Mouse (Mus musculus) cerebellum, adult 2 months (tissue): ENCODE measurements around the gene Smim24. TPM values are rescaled to one million over a fixed set of nuclear protein-coding genes. Genes with fewer than 3 reads are reported as not detected.

Experiments used
- DNase-seq, 2 experiments: peaks; one replicate each; pipeline ENCODE4 v3.0.0; 2021
- H3K27ac ChIP-seq: fragments of 200-500 bp; 2 replicates; pipeline ENCODE4 v1.5.1; 2012; ENCODE audit warnings: low read length, control low read depth, inconsistent platforms; ENCODE audit not compliant: insufficient read depth
- H3K27me3 ChIP-seq: fragments of 200-500 bp; 2 replicates; pipeline ENCODE4 v1.6.1; 2012; ENCODE audit warnings: inconsistent platforms, mild to moderate bottlenecking, low read length, moderate library complexity; ENCODE audit not compliant: control insufficient read depth, insufficient read depth
- H3K4me1 ChIP-seq: fragments of 200-500 bp; 2 replicates; pipeline ENCODE4 v1.6.1; 2011; ENCODE audit warnings: low read length; ENCODE audit not compliant: control insufficient read depth, insufficient read depth
- H3K4me3 ChIP-seq: fragments of 200-500 bp; replicated peaks from 2 replicates; pipeline ENCODE3; 2011; ENCODE audit warnings: mild to moderate bottlenecking, low read depth, low read length, control low read depth; ENCODE audit not compliant: insufficient read depth
- CTCF ChIP-seq: fragments of 200-500 bp; IDR thresholded peaks from 2 replicates; pipeline ENCODE4 v1.5.1; 2011; ENCODE audit warnings: low read depth, mild to moderate bottlenecking, control low read depth, low read length, moderate library complexity, borderline replicate concordance; ENCODE audit not compliant: insufficient read depth
- POLR2A ChIP-seq: fragments of 200-500 bp; IDR thresholded peaks from 2 replicates; pipeline ENCODE4 v1.6.1; 2011; ENCODE audit warnings: low read length, control low read depth, borderline replicate concordance; ENCODE audit not compliant: insufficient read depth
- WGBS: fragments of 180-500 bp; shearing (Covaris S2); methylation state at CpG from one replicate; pipeline ENCODE4 v1.1.7; 2018; 5-methylcytosine and 5-hydroxymethylcytosine counted together
- polyA plus RNA-seq: library from polyadenylated mRNA; depleted of rRNA; stranded (reverse); fragments of >200 nt; gene quantifications from 2 replicates; pipeline ENCODE4 v1.2.3, GENCODE M21; 2012

Gene Smim24
- polyA plus RNA-seq, 1 experiment, result 1.2 TPM

- Histone ChIP-seq H3K27ac (no peak overlapping the region), H3K27me3 (no peaks in the 10 kb centered on the region), H3K4me1 (peaks cover 17% of the 10 kb centered on the region), H3K4me3 (no peak overlapping the region)
- 38% methylated on average over 3 of the region's 3 CpGs for WGBS
- no peak for DNase-seq
- TF ChIP-seq POLR2A (no peak), CTCF (no peak)
Measured at GRCm38 (mm10) chr10:81389373-81389772, 3.5 kb upstream of the Smim24 start.

GRCm38 (mm10) chr10:81389801-81390677 is 2.8 kb upstream of the Smim24 start:
- Histone ChIP-seq H3K4me1 (peaks cover 19% of the 10 kb centered on the region), H3K27me3 (no peaks in the 10 kb centered on the region), H3K27ac (no peak overlapping the region), H3K4me3 (no peak overlapping the region)
- TF ChIP-seq POLR2A (no peak), CTCF (peak; percentile 96)
- 44% methylated on average over 23 of the region's 23 CpGs for whole genome bisulfite sequencing
- DNase-seq, result peak; percentile 71 to 84

GRCm38 (mm10) chr10:81390678-81390965 is 2.2 kb upstream of the Smim24 start:
- Histone ChIP-seq H3K4me3 (no peak overlapping the region), H3K27ac (no peak overlapping the region), H3K4me1 (peaks cover 17% of the 10 kb centered on the region), H3K27me3 (no peaks in the 10 kb centered on the region)
- WGBS, result 78% methylated on average over 13 of the region's 13 CpGs
- peak in 1 of 2 experiments; percentile 40 for DNase-seq
- TF ChIP-seq POLR2A (no peak), CTCF (no peak)

- no peak for DNase-seq
- WGBS, result 77% methylated on average over 6 of the region's 6 CpGs
Measured at GRCm38 (mm10) chr10:81392270-81392669, 581 bp upstream of the Smim24 start.

GRCm38 (mm10) chr10:81393456-81394063 is 709 bp downstream of the Smim24 start:
- WGBS, result 16% methylated on average over 19 of the region's 19 CpGs
- Histone ChIP-seq H3K4me3 (no peak overlapping the region), H3K4me1 (peaks cover 34% of the 10 kb centered on the region), H3K27me3 (no peaks in the 10 kb centered on the region), H3K27ac (no peak overlapping the region)
- TF ChIP-seq CTCF (no peak), POLR2A (no peak)
- DNase-seq, result no peak

More at GRCm38 (mm10) chr10:81392270-81392669, 581 bp upstream of the Smim24 start:
- no peak for TF ChIP-seq POLR2A
- no peak for TF ChIP-seq CTCF
- Histone ChIP-seq H3K4me3 (no peak overlapping the region), H3K27me3 (no peaks in the 10 kb centered on the region), H3K4me1 (peaks cover 27% of the 10 kb centered on the region), H3K27ac (no peak overlapping the region)

GRCm38 (mm10) chr10:81395127-81395526 is 2.3 kb downstream of the Smim24 start:
- H3K27ac ChIP-seq, result no peak overlapping the region
- no peak overlapping the region for H3K4me3 ChIP-seq
- no peak for TF ChIP-seq POLR2A
- peak; percentile 93 for TF ChIP-seq CTCF
- H3K4me1 ChIP-seq, result peaks cover 46% of the 10 kb centered on the region
- 9% methylated on average over 5 of the region's 5 CpGs for WGBS
- peak; percentile 61 to 79 for DNase-seq
- H3K27me3 ChIP-seq, result no peaks in the 10 kb centered on the region

GRCm38 (mm10) chr10:81395865-81396264 is 3.0 kb downstream of the Smim24 start:
- peaks cover 51% of the 10 kb centered on the region for H3K4me1 ChIP-seq
- DNase-seq, result peak in 1 of 2 experiments; percentile 50
- TF ChIP-seq CTCF (no peak), POLR2A (no peak)
- WGBS, result 34% methylated on average over 4 of the region's 4 CpGs
- H3K27me3 ChIP-seq, result no peaks in the 10 kb centered on the region
- no peak overlapping the region for H3K4me3 ChIP-seq
- H3K27ac ChIP-seq, result no peak overlapping the region

GRCm38 (mm10) chr10:81396749-81397148 is 3.9 kb downstream of the Smim24 start:
- TF ChIP-seq POLR2A (no peak), CTCF (no peak)
- Histone ChIP-seq H3K4me1 (peaks cover 60% of the 10 kb centered on the region), H3K4me3 (no peak overlapping the region), H3K27ac (no peak overlapping the region), H3K27me3 (no peaks in the 10 kb centered on the region)
- peak in 1 of 2 experiments; percentile 45 for DNase-seq
- 60% methylated on average over 5 of the region's 5 CpGs for WGBS
